Mouse (Mus musculus): ENCODE data around the gene Neurod2.

DNA sequence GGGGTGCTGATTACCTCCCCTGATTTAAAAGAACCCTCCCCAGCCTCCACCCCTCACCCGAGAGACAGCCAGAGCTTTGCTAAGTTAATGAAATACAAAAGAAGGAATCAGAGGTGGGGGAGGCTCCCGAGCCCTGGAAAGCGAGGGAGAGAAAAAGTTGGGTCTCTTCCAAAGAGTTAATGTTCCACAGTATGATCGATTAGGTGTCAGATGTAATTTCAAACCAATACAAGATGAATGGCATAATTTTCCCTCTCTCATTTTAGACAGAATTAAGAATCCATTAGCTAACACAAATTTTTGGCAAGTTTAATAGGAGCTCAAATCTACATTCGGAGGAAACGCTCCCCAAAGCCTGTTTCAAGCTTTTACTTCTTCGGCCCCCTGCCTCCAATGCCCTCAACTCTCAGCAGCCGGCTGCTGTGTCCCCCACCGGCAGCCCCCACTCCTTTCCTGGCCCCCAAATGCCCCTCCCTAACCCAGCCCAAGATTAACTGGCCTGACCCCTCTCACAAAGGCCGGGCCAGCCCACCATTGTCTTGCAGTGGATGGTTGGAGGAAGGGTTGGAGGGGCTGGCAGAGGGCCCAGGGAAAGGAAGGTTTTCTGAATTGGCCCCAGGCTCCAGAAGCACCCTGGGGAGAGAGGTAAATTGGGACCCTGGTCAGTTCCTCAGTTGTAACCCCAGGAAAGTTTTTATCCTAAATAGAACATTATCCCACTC is 30.8 kb downstream of the Neurod2 start:
- no peak for TF ChIP-seq CTCF (IDR thresholded peaks at IDR 0.05; ENCODE audit: borderline replicate concordance, insufficient read depth, low read depth, low read length)
- TF ChIP-seq POLR2A (IDR thresholded peaks at IDR 0.05; ENCODE audit: borderline replicate concordance, insufficient read depth, low read length) = no peak

Data from cerebellum, adult 2 months (tissue).